Mouse (Mus musculus): ENCODE measurements around the gene Chrm3. TPM values are rescaled to one million over a fixed set of nuclear protein-coding genes. Genes with fewer than 3 reads are reported as not detected.
"Not testable (repeated sequence)": the region's sequence is repeated elsewhere in the genome, so short reads cannot be mapped to it uniquely, and the experiment has no call there.

The Chrm3 gene
- total RNA-seq (2014; fragmentation: Nextera tagmentation) (not detected in 2 replicates), total RNA-seq (2017) (not detected in 2 replicates)

GRCm38 (mm10) chr13:10360777-10361176 lies at the start of gene Chrm3:
Chrm3 (minus strand) TSS chr13:10360847.
- no peak for ATAC-seq (replicated peaks; ENCODE audit: low FRiP score, low TSS enrichment, poor library complexity, severe bottlenecking)

- ATAC-seq (replicated peaks; ENCODE audit: low FRiP score, low TSS enrichment, poor library complexity, severe bottlenecking), result no peak
Observed at GRCm38 (mm10) chr13:10394364-10394763, 33.7 kb upstream of the Chrm3 start.

DNA sequence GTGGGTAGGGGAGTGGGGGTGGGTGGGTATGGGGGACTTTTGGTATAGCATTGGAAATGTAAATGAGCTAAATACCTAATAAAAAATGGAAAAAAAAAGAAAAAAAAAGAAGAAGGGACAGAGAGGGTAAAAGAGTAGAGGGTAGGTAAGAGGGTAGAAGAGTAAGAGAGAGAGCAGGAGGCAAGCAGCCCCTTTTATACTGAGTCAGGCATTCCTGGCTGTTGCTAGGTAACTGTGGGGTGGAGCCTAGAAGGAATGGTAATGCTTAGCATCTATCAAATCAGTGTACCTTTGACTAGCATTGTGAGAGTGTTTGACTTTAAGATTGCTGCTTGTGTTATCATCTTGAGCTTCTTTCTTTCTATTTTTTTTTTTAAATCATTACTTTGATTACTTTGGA lies 14.8 kb upstream of the Chrm3 start:
- not testable (repeated sequence) for ATAC-seq (replicated peaks; ENCODE audit: low FRiP score, low TSS enrichment, poor library complexity, severe bottlenecking)

DNA sequence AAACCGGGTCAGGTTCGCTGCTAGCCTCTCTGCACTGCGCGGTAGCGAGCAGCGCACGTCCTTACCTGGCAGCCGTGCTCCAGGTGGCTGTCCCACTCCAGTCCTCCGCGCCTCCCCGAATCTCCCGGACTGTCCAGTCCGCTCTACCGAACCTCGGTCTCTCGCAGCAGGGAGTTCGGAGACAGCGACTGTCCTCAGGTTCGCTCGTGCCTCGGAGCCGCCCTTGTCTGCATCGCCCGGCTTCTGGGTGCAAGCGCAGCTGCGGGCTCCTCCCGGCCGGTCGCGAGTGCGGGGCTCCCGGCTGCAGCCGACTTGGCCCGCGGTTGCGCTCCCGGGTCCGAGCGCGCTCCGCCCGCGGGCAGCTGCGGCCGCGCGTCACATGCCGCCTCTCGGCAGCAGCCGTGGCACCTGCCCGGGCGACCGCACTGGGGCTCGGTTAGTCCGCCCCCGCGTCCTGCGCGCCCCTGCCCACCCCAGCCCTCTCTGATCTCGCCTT lies 400 bp downstream of the Chrm3 start:
- ATAC-seq (replicated peaks; ENCODE audit: low FRiP score, low TSS enrichment, poor library complexity, severe bottlenecking), result peak; percentile 57; the same call in 1 of the 2 replicates

- no peak for ATAC-seq (replicated peaks; ENCODE audit: low FRiP score, low TSS enrichment, poor library complexity, severe bottlenecking)
Observed at GRCm38 (mm10) chr13:10359516-10360198, 990 bp downstream of the Chrm3 start.

DNA sequence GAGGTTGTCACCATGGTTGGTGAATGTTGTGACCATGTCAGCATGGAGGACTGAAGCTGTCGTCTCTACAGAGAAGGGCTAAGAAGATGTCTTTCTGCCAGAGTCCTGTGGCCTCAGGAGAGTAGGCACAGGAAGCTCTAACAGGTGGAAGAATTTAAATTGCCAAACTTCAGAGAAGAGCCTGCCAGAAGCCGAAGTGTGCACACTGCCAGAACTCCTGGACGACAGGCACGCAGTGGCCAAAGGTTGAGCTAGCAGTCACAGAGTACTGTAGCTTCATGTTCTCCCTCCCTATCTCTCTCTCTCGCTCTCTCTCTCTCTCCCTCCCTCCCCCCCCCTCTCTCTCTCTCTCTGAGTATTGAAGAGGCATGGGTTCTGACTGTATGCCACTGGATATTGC lies 4.9 kb downstream of the Chrm3 start:
- no peak for ATAC-seq (replicated peaks; ENCODE audit: low FRiP score, low TSS enrichment, poor library complexity, severe bottlenecking)

DNA sequence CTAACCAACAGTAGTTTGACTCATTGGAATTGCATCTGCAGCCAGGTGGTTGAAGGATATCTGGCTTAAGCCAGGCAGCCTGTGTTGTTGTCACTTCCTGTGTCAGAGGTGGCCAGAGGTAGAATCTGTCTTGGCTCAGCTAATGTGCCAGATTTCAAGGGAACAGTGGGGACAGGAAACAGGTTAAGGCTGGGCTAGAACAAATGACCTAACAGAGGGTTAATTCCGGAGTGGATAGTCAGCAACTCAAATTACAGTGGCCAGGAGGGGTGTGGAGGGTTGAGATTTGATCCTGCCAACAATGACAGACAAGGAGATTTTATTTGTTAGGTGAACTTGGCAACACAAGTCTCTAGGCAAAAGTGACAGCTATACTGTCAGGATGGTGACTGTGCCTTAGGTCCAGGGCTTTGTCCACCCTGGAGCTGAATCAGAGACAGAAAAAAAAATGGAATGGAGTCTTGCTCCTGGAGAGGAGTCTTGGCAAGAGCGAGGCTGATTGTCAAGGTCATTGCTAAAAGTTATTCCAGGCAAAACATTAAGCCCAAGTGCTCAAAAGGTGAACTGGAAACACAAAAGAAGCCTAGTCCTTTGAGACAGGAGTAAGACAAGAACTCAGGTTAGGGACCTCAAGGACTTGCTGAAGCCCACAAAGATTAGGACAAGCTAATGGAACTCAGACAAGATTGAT lies 5.6 kb downstream of the Chrm3 start:
- ATAC-seq (replicated peaks; ENCODE audit: low FRiP score, low TSS enrichment, poor library complexity, severe bottlenecking), result no peak

- ATAC-seq (replicated peaks; ENCODE audit: low FRiP score, low TSS enrichment, poor library complexity, severe bottlenecking), result no peak
Observed at GRCm38 (mm10) chr13:10352141-10352540, 8.5 kb downstream of the Chrm3 start.

- ATAC-seq (replicated peaks; ENCODE audit: low FRiP score, low TSS enrichment, poor library complexity, severe bottlenecking), result no peak
Observed at GRCm38 (mm10) chr13:10344362-10344761, 16.3 kb downstream of the Chrm3 start.

DNA sequence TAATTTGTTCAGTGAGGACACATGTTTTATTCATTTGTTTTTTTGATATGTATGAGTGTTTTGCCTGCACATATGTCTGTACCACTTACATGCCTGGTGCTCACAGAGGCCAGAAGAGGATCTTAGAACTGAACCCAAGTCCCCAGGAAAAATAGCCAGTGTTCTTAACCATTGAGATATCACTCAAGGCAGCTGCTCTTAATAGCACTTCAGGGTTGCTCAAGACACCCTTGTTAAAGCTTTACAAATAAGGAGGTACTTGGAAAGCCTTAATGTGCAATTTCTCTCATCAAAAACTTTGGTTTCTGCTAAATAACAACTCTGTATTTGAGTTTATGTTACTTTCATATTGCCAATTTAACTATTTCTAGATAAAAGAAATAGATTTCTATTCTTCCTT lies 25.1 kb downstream of the Chrm3 start:
- no peak for ATAC-seq (replicated peaks; ENCODE audit: low FRiP score, low TSS enrichment, poor library complexity, severe bottlenecking)

DNA sequence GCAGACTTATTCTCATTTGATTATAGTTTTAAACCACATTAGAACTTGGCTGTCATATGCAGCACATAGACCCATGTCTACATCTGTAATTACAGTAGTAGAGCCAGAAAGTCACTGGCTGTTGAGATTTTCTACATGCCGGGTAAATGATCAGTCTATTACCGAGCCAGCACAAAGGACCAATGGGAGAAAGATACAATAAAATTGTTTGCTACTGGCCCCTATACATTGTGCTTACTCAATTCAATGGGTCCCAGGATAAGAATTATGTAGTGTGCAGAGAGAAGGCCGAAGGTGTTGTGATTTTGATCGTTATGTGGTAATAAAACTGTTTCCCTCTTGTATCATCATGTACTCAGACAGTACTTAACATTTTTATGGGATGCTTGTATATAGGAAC lies 27.9 kb downstream of the Chrm3 start:
- no peak for ATAC-seq (replicated peaks; ENCODE audit: low FRiP score, low TSS enrichment, poor library complexity, severe bottlenecking)

- no peak for ATAC-seq (replicated peaks; ENCODE audit: low FRiP score, low TSS enrichment, poor library complexity, severe bottlenecking)
Observed at GRCm38 (mm10) chr13:10309811-10310210, 50.8 kb downstream of the Chrm3 start.

- no peak for ATAC-seq (replicated peaks; ENCODE audit: low FRiP score, low TSS enrichment, poor library complexity, severe bottlenecking)
Observed at GRCm38 (mm10) chr13:10295160-10295559, 65.5 kb downstream of the Chrm3 start.

DNA sequence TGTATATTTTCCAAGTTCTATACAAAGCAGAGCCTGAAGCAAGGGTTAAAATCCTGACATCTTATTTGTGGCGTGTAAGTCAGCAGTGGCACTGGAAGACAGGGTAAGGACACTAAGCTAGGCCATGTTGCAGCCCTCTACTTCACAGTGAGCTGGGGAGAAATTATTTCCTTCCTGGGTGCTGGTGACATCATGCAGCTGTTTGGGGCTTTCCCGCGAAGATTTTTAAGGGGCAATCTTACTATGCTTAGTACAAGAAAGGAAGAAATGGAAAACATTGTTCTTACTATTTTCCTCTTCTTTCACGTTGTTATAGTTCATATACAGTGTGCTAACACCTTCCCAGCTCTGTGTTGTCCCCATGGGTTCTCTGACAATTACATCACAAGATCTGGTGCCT lies 76.3 kb downstream of the Chrm3 start:
- ATAC-seq (replicated peaks; ENCODE audit: low FRiP score, low TSS enrichment, poor library complexity, severe bottlenecking), result no peak

GRCm38 (mm10) chr13:10274907-10275306 lies 85.7 kb downstream of the Chrm3 start:
- ATAC-seq (replicated peaks; ENCODE audit: low FRiP score, low TSS enrichment, poor library complexity, severe bottlenecking), result no peak

GRCm38 (mm10) chr13:10263784-10264183 lies 96.9 kb downstream of the Chrm3 start:
- no peak for ATAC-seq (replicated peaks; ENCODE audit: low FRiP score, low TSS enrichment, poor library complexity, severe bottlenecking)

DNA sequence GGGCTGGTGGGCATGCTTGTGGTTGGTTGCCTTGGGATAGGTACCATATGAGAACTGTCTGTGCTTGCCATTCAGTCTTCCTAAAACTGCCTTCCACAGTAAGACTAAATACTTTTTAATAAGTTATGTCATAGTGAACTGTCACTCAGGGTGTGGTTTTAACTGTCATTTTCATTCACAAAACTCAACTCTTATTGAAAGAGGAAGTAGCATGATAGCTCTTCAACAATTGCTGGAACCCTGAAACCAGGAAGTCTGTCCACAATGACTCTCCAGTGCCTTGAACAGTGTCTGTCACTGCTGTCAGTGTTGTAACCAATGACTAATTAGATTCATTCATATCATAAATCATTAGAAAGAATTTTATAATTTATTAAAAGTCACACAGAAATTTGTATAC lies 107.6 kb downstream of the Chrm3 start:
- no peak for ATAC-seq (replicated peaks; ENCODE audit: low FRiP score, low TSS enrichment, poor library complexity, severe bottlenecking)

GRCm38 (mm10) chr13:10251499-10252179 lies 109.0 kb downstream of the Chrm3 start:
- ATAC-seq (replicated peaks; ENCODE audit: low FRiP score, low TSS enrichment, poor library complexity, severe bottlenecking), result no peak

DNA sequence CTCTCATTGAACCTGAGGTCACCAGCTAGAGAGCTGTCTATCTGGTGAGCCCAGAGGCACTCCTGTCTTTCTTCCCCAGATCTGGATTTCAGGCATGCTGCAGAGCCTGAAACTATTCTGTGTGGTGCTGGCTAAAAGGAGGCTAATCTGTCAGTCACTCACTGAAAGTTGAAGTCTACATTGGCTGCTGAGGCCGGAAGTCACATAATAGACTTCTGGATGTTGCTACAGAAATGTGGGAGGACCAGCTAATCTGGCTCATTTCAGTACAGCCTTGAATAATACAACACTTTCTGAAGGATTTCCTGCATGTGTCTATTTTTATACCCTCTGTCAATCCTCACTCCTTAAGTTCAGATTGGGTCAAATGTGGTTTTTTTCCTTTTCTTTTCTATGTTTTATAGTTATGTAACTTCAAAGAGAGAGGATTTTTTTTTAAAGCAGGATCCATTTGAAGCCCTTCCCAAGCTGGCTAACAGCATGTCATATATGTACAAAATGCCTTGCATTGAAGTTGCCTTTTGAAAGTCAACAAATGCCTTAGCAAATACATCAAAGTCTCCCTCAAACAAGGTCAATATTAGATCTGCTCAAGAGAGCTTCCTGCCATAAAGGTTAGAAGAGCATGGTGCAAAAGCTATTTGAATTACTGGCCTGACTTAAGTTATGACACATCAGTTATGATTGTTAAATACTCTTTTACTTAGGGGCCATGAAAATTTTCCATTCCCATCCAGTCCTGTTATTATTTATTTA lies 116.2 kb downstream of the Chrm3 start:
- ATAC-seq (replicated peaks; ENCODE audit: low FRiP score, low TSS enrichment, poor library complexity, severe bottlenecking), result no peak

DNA sequence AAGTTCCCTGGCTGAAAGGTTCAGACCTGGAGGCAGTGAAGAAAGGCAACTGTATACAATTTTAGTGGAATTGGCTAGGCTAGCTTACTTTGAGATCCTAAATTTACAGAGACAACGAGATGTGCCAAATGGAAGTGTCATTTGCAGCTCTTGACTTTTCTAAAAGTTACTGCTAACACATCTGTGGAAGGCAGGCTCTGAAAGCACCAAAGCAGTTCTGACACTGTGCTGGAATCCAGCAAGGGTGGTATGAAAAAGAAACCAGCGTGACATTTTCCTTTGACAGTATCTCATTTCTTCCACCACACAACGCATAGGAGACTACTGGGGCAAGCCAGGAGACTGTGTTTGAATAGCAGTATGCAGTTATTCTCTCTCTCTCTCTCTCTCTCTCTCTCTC lies 120.4 kb downstream of the Chrm3 start:
- no peak for ATAC-seq (replicated peaks; ENCODE audit: low FRiP score, low TSS enrichment, poor library complexity, severe bottlenecking)
